Mouse (Mus musculus): Measurements from ENCODE around the gene Eif4e. TPM values are rescaled to one million over a fixed set of nuclear protein-coding genes. Genes with fewer than 3 reads are reported as not detected.
A peak's percentile ranks its signal among the peaks of the same experiment; 100 is the strongest.

Eif4e gene
- polyA plus RNA-seq (2014; fragmentation: Nextera tagmentation; extraction: Ambion mirVana): 405 and 425 TPM in 2 replicates

GRCm38 (mm10) chr3:138526073-138526915, at the start of gene Eif4e:
Eif4e (plus strand) TSS chr3:138526179.
- Histone ChIP-seq H3K9me3 (ENCODE audit: low read depth, low read length) (no peaks in the 10 kb centered on the region), H3K4me3 (ENCODE audit: low read depth, low read length) (peak within 1 kb of the TSS; percentile 99), H3K36me3 (ENCODE audit: insufficient read depth) (no peaks in the 10 kb centered on the region), H3K4me1 (ENCODE audit: insufficient read depth) (peaks cover 22% of the 10 kb centered on the region), H3K27ac (ENCODE audit: low read depth) (peak within 1 kb of the TSS; percentile 95), H3K4me2 (peak within 1 kb of the TSS; percentile 91), H3K9ac (peak within 1 kb of the TSS; percentile 77), H3K27me3 (ENCODE audit: insufficient read depth, low read length) (no peaks in the 10 kb centered on the region)
- peak; percentile 64 for DNase-seq
- TF ChIP-seq CTCF (IDR thresholded peaks at IDR 0.05; ENCODE audit: low read depth): no peak
- ATAC-seq (ENCODE audit: insufficient read depth): peak; percentile 23; the same call in 1 of the 2 replicates
- WGBS: 2% methylated on average over 39 of the region's 39 CpGs

GRCm38 (mm10) chr3:138479489-138479888, 46.5 kb upstream of the Eif4e start:
- DNase-seq: no peak
- no peak overlapping the region for H3K27ac ChIP-seq (ENCODE audit: low read depth)

GRCm38 (mm10) chr3:138481526-138482284, 44.3 kb upstream of the Eif4e start:
- H3K27me3 ChIP-seq (ENCODE audit: insufficient read depth, low read length): no peaks in the 10 kb centered on the region
- ATAC-seq (ENCODE audit: insufficient read depth) (peak; percentile 65; the same call in 1 of the 2 replicates), DNase-seq (peak; percentile 75)
- H3K27ac ChIP-seq (ENCODE audit: low read depth): peak overlapping the region; percentile 27; the same call in 1 of the 2 replicates
- H3K36me3 ChIP-seq (ENCODE audit: insufficient read depth): peaks cover 55% of the 10 kb centered on the region
- H3K4me2 ChIP-seq: no peak overlapping the region
- H3K4me1 ChIP-seq (ENCODE audit: insufficient read depth): no peaks in the 10 kb centered on the region
- no peaks in the 10 kb centered on the region; the same call in 1 of the 2 replicates for H3K9me3 ChIP-seq (ENCODE audit: low read depth, low read length)
- H3K9ac ChIP-seq: no peak overlapping the region
- H3K4me3 ChIP-seq (ENCODE audit: low read depth, low read length): no peak overlapping the region
- WGBS: 57% methylated on average over 14 of the region's 14 CpGs
- peak; percentile 12; the same call in 1 of the 2 replicates for TF ChIP-seq CTCF (IDR thresholded peaks at IDR 0.05; ENCODE audit: low read depth)

More at GRCm38 (mm10) chr3:138479489-138479888, 46.5 kb upstream of the Eif4e start:
- no peak for ATAC-seq (ENCODE audit: insufficient read depth)
- peaks cover 54% of the 10 kb centered on the region for H3K36me3 ChIP-seq (ENCODE audit: insufficient read depth)
- no peaks in the 10 kb centered on the region for H3K4me1 ChIP-seq (ENCODE audit: insufficient read depth)
- no peak overlapping the region for H3K9ac ChIP-seq
- H3K9me3 ChIP-seq (ENCODE audit: low read depth, low read length): no peaks in the 10 kb centered on the region
- H3K4me2 ChIP-seq: no peak overlapping the region
- 93% methylated on average over 8 of the region's 8 CpGs for WGBS
- TF ChIP-seq CTCF (IDR thresholded peaks at IDR 0.05; ENCODE audit: low read depth): no peak
- H3K27me3 ChIP-seq (ENCODE audit: insufficient read depth, low read length): no peaks in the 10 kb centered on the region
- H3K4me3 ChIP-seq (ENCODE audit: low read depth, low read length): no peak overlapping the region

- peaks cover 54% of the 10 kb centered on the region for H3K36me3 ChIP-seq (ENCODE audit: insufficient read depth)
Observed at GRCm38 (mm10) chr3:138483240-138483639, 42.7 kb upstream of the Eif4e start.

GRCm38 (mm10) chr3:138488584-138489326, 37.2 kb upstream of the Eif4e start:
- H3K27me3 ChIP-seq (ENCODE audit: insufficient read depth, low read length): no peaks in the 10 kb centered on the region
- DNase-seq: peak; percentile 37
- peak; percentile 55 for ATAC-seq (ENCODE audit: insufficient read depth)
- no peak for TF ChIP-seq CTCF (IDR thresholded peaks at IDR 0.05; ENCODE audit: low read depth)
- peak overlapping the region; percentile 87 for H3K4me3 ChIP-seq (ENCODE audit: low read depth, low read length)
- H3K4me2 ChIP-seq: peak overlapping the region; percentile 84
- no peaks in the 10 kb centered on the region for H3K4me1 ChIP-seq (ENCODE audit: insufficient read depth)
- peaks cover 20% of the 10 kb centered on the region for H3K36me3 ChIP-seq (ENCODE audit: insufficient read depth)
- H3K27ac ChIP-seq (ENCODE audit: low read depth): peak overlapping the region; percentile 54; the same call in 1 of the 2 replicates
- peak overlapping the region; percentile 82 for H3K9ac ChIP-seq
- under 1% methylated on average over 61 of the region's 61 CpGs for WGBS
- H3K9me3 ChIP-seq (ENCODE audit: low read depth, low read length): no peaks in the 10 kb centered on the region; the same call in 1 of the 2 replicates

More at GRCm38 (mm10) chr3:138483240-138483639, 42.7 kb upstream of the Eif4e start:
- Histone ChIP-seq H3K27me3 (ENCODE audit: insufficient read depth, low read length) (no peaks in the 10 kb centered on the region), H3K4me3 (ENCODE audit: low read depth, low read length) (no peak overlapping the region), H3K4me1 (ENCODE audit: insufficient read depth) (no peaks in the 10 kb centered on the region), H3K9me3 (ENCODE audit: low read depth, low read length) (no peaks in the 10 kb centered on the region; the same call in 1 of the 2 replicates), H3K4me2 (no peak overlapping the region), H3K9ac (no peak overlapping the region), H3K27ac (ENCODE audit: low read depth) (no peak overlapping the region)
- no peak for ATAC-seq (ENCODE audit: insufficient read depth)
- 69% methylated on average over 2 of the region's 2 CpGs for WGBS
- no peak for TF ChIP-seq CTCF (IDR thresholded peaks at IDR 0.05; ENCODE audit: low read depth)
- no peak for DNase-seq

GRCm38 (mm10) chr3:138489327-138490033, 36.5 kb upstream of the Eif4e start, which contains the start of gene Metap1:
Metap1 (minus strand) TSS chr3:138489515.
- Histone ChIP-seq H3K9ac (peak within 1 kb of the TSS; percentile 82), H3K27ac (ENCODE audit: low read depth) (peak within 1 kb of the TSS; percentile 54; the same call in 1 of the 2 replicates), H3K36me3 (ENCODE audit: insufficient read depth) (peaks cover 16% of the 10 kb centered on the region), H3K27me3 (ENCODE audit: insufficient read depth, low read length) (no peaks in the 10 kb centered on the region), H3K4me3 (ENCODE audit: low read depth, low read length) (peak within 1 kb of the TSS; percentile 87), H3K9me3 (ENCODE audit: low read depth, low read length) (no peaks in the 10 kb centered on the region; the same call in 1 of the 2 replicates), H3K4me1 (ENCODE audit: insufficient read depth) (no peaks in the 10 kb centered on the region), H3K4me2 (peak within 1 kb of the TSS; percentile 84)
- no peak for TF ChIP-seq CTCF (IDR thresholded peaks at IDR 0.05; ENCODE audit: low read depth)
- under 1% methylated on average over 37 of the region's 65 CpGs for WGBS
- ATAC-seq (ENCODE audit: insufficient read depth) (peak; percentile 99), DNase-seq (peak; percentile 96)
